Mouse (Mus musculus): ENCODE data around the gene Ccdc22.

The Ccdc22 gene

DNA sequence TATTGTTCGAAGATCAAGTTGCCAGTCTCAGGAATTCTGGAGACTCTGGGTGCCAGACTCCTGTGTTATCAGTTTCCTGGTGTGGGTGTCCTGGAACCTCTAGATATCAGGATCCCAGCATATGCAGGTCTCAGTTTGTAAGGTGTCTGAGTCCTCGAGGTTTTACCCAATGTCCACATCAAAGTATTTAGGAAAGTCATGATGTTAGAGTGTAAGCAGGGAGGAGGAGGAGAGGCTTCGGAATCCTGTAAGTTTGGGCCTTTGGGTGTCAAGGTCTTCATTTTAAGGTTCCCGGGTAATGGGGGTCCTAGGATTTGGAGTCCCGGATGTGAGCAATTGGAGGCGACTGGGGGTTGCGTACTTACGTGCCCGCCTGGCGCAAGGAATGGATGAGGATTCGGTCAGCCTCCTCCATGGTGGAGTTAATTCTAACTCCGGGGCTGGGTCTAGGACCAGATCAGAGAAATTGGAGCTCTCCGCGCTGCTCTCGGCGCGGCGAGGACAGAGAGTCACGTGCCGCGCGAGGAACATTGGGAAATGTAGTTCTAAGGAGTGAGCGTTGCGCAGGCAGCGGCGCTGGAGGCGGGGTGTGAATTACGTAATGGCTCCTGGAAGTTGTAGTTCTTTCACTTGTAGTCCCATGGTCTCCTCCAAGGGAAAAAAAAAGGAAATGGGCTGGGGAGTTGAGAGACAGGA is at the start of gene Ccdc22:
TSS of gene Ccdc22 (minus strand) at position 639 of the 696 bp plus-strand sequence.
- peak; percentile 86 for DNase-seq (ENCODE audit: low read depth, low spot score)

DNA sequence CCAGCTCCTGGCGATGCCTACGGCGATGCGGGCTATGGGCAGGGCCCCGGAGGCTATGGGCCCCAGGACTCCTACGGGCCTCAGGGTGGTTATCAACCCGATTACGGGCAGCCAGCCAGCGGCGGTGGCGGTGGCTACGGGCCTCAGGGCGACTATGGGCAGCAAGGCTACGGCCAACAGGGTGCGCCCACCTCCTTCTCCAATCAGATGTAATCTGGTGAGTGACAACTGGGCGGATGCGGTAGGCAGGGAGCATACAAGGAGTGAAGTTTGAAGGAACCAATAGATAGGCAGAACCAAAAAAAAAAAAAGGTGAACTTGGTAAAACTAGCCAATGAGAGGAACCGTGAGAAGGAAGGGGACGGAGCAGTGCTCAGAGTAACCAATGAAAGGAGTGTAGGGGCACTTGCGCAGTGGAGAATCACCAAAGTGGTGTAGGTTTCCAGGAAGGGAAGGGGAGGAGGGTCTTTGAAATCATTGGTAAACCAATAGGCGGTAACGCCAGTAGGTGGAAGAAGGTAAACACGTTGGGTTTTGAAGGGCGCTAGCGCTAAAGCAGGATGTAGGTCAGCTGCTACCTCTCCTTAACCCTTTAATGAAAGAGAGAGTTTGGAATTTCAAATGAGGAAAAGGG is 43.5 kb upstream of the Ccdc22 start:
- DNase-seq (ENCODE audit: low read depth, low spot score), result peak; percentile 92

DNA sequence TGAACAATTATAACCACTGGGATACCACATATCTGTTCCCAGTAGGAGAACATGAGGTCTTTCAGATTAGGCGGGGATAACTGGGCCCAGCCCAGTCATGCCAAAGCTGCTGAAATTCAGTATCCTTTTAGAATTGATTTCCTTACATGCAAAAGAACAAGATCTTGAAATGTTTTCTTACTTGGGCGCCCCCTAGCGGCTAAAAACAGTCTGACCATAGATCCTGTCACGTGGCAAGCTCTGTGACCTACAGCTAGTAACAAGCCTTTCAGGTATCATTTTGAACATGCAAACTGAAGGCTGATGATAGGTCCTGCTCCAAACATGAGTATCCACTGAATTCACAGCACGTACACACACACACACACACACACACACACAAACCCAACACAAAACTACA is 40.0 kb upstream of the Ccdc22 start:
- peak; percentile 74 for DNase-seq (ENCODE audit: low read depth, low spot score)

DNA sequence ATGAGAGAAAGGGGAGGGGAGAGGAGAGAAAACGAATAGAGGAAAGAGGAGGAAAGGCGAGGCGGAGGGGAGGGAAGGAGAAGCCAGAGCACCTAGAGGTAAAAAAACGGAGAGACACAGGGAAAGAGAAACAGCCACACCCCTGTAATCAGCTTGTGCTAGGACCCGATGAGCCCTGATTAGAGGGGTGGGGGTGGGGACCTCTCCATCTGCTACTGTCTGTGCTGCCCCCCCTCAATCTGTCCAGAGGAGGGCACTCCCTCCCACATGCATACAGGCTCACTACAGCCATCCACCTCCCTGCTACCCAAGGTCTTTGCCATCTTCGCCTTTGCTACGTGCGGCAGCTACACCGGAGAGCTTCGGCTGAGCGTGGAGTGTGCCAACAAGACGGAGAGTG is 35.5 kb upstream of the Ccdc22 start:
- no peak for DNase-seq (ENCODE audit: low read depth, low spot score)

DNA sequence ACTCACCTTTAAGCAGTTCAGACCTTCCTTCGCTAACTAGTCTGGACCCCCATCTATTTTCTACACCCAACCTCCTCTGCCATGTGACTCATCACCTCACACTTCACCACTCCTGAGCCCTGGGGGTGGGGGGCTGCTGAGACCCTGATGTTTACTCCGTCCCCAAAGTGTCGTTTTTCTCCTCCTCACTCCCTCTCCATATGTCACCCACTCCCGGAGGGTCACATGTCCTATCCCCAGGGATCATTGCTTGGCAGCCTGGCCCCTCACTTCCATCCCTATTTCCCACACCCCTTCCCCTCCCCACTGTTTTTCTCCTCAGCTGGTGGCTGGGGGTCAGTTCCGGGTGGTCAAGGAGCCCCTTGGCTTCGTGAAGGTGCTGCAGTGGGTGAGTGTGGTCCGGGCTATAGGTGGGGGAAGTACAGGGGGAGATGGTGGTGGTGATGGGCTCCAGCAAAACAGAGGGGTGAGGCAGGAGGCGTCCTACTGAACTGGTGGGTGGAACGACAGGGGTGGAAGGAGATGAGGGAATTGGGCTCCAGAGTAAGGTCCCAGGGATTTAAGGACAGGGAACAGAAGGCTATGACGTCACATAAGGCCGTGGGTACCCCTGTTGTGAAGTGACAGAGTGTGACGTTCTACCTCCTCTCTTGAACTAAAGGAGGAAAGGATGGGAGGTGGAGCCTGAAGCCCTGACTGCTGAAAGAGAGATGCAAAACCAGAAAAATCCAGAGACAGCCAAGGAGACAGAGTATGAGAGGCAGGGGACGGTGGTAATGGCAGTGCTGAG is 34.4 kb upstream of the Ccdc22 start:
- no peak for DNase-seq (ENCODE audit: low read depth, low spot score)

DNA sequence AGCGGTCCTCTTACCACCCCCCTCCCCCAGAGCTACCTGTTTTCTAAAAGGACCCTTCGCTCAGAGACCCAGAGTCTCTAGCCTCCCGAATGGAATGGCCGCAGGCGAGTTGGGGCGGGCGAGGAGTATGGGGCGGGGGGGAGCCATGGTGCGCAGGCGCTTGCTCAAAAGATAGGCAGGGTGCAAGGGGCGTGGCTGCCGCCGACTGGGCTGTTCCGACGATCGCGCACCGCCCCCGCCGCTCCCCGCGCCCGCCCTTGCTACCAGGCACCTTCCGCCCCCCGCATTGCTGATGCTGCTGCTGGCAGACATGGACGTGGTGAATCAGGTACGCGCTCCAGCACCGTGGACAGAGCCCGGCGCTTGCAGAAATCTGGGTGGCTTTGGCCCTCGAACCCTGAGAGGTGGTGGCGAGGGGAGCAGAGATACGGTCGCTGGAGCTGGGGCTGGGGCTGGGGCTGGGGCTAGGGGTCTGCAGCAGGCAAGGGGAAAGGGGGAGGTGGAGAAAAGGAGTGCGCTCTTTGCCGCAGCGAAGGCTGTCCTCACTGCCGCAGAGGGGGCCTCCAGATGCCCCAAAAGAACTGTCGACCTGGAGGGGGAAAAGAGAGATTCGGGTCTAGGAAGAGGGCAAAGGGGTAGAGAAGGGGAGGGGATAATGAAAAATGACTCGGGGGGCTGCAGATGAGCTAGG is 33.2 kb upstream of the Ccdc22 start, which contains the start of gene Syp:
TSS of gene Syp (plus strand) at position 71 of the 691 bp plus-strand sequence.
- peak; percentile 84 for DNase-seq (ENCODE audit: low read depth, low spot score)

DNA sequence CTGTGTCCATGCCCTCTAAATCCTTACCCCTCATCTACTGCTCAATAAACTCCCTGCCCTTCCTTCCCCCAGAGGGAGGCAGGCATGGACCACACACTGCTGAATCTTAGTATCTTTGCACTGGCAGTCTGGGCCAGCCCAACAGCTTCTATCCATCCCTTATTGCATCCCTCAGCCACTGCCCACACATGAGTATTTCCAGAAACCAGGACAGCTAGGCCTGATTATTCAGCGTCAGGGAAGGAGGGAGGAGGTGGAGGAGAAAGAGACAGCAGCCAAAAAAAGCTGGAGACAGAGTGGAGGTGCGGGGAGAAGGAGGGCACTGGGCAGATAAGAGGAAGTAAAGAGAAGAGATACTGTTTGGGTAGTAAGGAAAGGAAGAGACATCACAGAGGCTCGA is 29.8 kb upstream of the Ccdc22 start:
- DNase-seq (ENCODE audit: low read depth, low spot score), result no peak

DNA sequence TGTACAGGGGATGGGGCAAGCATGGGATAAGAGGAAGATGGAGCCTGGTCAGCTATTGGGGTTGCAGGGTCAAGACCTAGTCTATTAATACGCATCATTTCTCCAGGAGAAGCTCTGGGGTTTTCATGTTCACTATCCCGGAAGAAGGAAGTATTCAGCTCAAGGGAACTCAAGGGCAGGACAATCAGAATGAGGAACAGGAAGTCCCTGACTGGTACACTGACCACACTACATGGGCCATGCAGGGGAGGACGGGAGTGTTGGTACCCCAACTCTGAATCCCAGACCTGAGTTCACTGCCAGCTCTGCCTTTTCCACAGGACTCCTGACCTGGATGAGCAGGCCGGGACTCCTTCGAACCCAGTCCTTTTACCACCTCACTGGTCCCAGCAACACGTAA is 27.2 kb upstream of the Ccdc22 start:
- DNase-seq (ENCODE audit: low read depth, low spot score), result no peak

DNA sequence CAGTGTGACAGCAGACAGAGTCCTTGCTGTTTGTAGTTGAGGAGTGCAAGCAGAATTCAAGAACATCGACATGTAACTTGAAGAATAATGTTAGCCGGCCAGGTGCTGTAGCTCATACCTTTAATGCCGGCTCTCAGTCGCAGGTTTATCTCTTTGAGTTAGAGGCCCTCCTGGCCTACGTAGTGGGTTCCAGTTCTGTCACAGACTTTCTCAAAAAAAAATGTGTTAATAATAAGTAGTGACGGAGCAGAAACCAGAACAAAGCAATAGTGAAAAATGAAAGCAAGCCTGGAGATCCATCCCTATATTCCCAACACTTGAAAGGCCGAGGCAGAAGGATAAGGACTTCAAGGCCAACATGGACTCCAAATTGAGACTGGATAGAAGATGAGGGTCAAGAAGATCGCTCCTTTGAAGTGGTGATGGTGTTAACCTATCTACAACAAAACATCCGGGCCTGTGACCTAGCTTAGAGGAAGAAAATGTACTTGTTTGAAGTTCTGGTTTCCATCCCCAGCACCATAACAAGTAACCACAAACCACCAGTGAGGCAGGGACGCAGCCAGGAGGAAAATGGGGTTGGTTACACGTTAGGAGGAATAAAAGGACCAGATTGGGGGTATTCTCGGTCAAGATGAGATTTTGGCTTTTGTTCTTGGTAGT is 12.7 kb upstream of the Ccdc22 start:
- no peak for DNase-seq (ENCODE audit: low read depth, low spot score)

DNA sequence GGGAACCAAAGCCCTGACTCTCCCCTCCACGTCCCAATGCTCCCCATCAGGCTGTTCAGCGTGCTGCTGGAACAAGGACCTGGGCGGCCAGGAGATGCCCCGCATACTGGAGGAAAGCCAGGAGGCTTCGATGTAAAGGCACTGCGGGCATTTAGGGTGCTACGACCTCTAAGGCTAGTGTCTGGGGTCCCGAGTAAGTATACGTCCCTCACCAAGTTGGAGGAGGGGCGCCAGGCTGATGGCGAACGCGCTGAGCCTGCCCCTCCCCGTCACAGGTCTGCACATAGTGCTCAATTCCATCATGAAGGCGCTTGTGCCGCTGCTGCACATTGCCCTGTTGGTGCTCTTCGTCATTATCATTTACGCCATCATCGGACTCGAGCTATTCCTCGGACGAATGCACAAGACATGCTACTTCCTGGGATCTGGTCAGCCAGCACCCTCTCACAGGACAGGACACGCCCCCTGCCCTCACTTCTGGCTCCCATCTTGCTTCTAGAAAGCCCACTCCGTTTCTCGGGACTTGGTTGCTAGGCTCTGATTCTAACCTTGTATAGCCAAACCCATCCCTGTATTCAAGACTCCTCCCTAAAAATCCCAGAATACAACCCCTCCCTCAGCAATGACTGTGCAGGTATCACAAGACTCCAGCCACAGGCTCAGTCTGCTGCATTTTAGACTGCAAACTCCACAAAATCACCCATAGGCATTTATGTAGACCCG is 5.4 kb upstream of the Ccdc22 start:
- DNase-seq (ENCODE audit: low read depth, low spot score), result peak; percentile 6

DNA sequence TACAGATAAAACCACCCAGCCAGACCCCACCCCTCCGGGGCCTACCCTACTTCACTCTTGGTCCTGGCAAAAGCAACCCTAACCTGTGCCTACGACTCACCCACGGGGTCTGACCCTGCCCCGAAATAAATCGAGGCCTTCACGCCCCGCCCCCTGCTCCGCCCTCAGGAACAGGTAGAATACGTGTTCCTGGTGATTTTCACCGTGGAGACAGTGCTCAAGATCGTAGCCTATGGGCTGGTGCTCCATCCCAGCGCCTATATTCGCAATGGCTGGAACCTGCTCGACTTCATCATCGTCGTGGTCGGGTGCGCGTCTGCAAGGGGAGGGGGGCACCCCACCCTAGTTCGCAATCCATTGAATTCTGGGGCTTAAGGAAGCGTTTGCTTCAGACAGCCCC is 4.7 kb upstream of the Ccdc22 start:
- DNase-seq (ENCODE audit: low read depth, low spot score), result no peak

DNA sequence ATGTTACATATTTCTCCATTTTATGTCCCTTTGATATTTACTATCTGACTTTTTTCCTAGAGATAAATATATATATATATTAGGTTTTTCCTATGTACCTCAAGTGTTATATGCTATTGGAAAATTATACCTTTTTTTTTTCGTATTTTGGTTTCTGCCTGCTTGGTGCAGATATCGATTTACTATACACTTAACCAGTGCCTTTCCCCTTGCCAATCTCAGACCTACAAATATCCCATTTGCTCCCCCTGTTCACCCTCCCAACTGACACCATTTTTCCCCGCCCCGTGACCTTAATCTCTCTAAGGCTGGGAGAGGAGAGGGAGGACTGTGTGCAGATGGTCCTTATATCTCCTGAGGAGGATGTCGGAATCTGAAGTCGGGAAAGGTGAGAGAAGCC is 1.5 kb upstream of the Ccdc22 start, which contains the start of gene Cacna1f:
TSS of gene Cacna1f (plus strand) at position 301 of the 400 bp plus-strand sequence.
- DNase-seq (ENCODE audit: low read depth, low spot score), result no peak

DNA sequence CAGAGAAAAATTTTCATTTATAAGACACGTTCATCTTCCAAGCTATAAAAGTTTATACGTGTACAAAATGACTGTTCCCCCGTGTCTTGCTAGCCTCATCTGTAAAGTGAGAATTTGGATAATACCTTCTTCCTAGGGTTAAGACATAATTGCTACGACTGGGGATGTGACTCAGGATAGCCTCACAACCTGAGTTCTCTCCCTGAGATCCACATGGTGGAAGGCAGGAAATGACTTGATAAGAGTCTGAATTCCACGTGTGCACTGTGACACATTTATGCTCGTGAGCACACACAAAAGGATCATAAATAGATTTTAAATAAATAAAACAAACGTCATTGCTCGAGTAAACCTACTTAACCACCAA is 241 bp upstream of the Ccdc22 start:
- no peak for DNase-seq (ENCODE audit: low read depth, low spot score)

DNA sequence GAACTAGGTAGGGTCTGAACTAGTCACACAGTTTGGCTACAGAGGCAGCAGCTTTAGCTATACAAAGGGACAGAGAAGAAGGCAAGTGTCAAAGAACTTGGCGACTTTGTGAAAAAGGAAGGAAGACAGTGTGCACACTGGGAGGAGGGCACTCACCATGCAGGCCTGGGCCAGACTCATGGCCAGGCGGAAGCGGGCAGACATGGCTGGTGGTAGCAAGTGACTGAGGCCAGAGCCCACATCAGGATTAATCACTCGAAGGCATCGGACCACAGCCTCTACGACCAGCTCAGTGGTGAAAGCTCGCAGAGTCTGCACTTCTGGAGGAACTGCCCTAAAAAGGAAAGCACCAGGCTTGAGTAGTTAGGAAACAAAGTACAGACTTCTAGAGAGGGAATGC is 1.3 kb downstream of the Ccdc22 start:
- DNase-seq (ENCODE audit: low read depth, low spot score), result no peak

DNA sequence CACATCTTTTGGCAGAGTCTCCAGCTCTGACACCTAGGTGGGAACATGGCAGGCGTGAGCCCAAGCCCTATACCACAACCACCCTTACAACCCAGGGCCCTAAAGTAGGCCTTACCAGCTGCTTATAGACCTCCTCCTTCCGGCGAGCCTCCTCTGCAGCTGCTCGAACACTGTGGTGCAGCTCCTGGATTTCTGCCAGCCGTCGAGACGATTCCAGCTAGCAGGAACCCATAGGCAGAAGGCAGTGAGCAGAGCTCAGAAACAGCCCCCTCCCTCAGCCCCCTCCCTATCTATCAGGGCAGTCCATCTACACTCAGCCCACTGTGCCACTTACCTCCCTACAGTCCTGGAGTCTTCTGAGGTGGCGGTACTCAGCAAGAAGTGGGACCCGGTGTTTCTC is 9.9 kb downstream of the Ccdc22 start:
- DNase-seq (ENCODE audit: low read depth, low spot score), result no peak

DNA sequence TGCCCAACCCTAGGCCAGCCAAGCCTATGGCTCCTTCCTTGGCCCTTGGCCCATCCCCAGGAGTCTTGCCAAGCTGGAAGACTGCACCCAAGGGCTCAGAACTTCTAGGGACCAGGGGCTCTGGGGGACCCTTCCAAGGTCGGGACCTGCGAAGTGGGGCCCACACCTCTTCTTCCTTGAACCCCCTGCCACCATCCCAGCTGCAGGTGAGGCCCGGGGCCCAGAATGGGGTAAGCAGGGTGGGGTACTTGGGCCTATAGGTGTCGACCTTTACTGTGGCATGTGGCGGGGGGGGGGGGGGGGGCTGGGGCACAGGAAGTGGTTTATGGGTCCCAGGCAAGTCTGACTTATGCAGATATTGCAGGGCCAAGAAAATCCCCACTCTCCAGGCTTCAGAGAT is 19.0 kb downstream of the Ccdc22 start:
- DNase-seq (ENCODE audit: low read depth, low spot score), result no peak

DNA sequence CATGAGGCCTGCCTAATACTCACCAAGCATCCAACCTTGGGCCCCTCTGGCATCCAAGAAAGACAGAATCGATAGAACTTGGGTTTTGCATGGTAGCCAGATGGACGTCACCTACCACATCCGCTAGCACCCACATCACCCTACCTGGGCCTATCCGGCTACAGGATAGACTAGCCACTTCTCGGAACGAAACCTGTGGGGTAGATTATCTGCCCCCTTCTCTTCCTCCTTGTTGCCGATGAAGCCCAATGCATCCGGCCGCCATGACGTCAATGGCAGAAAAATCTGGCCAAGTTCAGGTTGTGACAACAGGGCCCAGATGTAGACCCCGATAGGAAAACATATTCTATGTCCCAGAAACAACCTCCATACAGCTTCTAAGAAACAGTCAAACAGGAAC is 21.4 kb downstream of the Ccdc22 start:
- DNase-seq (ENCODE audit: low read depth, low spot score), result no peak

DNA sequence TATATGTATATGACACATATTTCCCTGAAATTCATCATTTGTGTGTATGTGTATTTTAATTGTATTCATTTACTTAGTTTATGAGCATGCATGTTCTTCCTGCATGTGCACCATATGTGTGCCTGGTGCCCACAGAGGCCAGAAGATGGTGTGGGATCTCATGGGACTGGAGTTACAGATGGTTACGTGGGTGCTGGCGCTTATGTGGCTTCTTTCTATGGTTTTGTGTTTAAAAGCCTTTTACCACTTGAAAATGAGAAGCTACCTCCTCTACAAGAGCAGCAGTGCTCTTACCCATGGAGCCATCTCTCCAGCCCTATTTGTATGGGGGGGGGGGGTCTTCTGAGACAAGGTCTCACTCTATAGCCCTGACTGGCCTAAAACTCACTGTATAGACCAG is 24.2 kb downstream of the Ccdc22 start:
- DNase-seq (ENCODE audit: low read depth, low spot score), result no peak

DNA sequence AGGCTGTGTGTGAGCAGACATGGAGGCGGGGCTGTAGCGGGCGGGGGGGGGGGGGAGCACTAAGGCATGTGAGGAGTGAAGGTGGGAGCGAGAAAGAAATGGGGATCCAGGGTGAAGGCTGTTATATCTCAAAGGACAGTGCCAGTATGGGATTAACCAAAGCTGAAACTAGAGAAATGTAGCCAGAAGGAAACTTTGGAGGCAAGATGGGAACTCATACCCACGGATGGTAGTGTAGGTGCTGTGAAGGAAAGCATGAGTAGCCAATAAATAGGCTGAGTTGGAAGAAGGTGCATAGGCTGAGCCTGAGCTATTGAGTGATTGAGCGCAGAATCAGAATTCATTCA is 30.5 kb downstream of the Ccdc22 start:
- no peak for DNase-seq (ENCODE audit: low read depth, low spot score)

DNA sequence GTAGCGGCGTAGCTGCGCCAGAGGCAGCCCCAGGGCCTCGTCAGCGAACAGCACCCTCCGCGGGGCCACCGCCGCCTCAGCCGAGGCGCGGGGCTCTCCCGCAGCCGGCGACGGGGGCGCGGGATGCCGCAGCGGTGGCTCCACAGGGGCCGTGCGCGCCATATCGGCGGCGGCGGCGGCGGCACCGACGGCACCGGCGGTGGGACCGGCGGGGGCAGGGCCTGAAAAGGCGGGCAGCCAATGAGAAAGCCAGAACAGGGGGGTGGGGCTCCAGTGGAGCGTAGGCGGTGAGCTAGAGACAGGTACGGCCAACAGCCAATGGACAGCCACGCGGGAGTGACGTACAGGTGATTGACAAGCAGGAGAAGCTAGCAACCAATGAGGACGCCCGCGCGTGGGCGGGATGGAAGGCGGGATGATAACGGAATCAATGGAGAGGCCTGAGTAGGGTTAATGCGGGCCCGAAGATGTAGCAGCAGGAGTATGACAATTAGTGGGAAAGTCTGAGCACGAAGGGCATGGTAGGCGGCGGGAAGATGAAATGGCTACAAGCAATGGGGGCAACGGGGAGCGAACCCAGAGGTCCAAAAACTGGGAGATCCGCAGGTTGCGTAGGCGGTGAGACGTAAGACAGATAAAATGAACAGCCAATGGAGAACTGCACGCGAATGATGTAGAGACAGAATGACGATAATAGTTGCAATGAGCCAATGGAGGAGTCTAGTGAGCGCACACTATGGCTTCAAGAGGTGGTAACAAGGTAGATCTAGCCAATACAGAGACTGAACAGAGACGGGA is 31.0 kb downstream of the Ccdc22 start, which contains the start of gene Ppp1r3f:
TSS of gene Ppp1r3f (minus strand) at position 197 of the 798 bp plus-strand sequence.
- DNase-seq (ENCODE audit: low read depth, low spot score), result peak; percentile 93
